Mouse (Mus musculus): ENCODE measurements at regions not wholly inside any gene's neighbourhood (a gene's known extent, or its start where the extent isn't known, plus 50 kb on each side); places are given as distances from the start of the nearest gene placed in this dataset.

DNA sequence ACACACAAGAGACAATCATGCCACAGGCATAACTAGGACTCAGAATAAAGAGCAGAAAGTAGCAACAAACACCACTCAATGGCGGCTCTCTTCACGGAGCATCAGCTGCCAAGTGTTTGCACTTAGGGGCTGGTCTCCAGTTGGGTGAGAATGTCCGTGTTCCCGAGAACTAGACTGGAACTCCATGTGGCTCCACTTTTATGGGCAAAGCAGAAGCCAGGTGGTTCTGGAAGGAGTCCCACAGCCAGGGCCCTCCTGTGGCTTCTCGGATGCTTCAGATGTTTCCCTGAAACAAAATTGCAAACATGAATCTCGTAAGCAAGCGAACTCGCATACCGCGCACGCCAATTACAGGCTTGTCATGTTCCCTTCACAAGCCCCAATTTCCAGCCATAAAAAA, 113.7 kb upstream of the Mgmt start:
- DNase-seq (ENCODE audit: low read depth, low spot score) = no peak

DNA sequence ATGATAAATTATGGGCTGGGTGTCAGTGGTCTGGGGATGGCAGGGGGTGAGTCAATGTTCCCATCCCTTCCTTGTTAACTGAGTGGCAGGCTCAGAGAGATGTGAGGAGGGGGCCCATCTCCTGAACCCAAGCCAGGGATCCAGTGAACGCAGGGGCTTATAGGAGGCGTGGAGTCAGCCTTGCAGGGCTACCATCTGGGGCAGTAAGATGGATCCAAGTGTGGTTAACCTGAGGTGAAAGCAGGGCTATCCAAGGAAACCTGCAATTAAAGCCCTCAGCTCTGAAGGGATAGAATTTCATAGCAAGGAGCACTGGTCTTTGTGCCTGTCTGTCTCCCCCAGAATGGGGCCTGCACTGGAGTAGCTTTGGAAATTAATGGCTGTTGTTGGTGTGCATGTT, 103.3 kb upstream of the Mgmt start:
- no peak for DNase-seq (ENCODE audit: low read depth, low spot score)

DNA sequence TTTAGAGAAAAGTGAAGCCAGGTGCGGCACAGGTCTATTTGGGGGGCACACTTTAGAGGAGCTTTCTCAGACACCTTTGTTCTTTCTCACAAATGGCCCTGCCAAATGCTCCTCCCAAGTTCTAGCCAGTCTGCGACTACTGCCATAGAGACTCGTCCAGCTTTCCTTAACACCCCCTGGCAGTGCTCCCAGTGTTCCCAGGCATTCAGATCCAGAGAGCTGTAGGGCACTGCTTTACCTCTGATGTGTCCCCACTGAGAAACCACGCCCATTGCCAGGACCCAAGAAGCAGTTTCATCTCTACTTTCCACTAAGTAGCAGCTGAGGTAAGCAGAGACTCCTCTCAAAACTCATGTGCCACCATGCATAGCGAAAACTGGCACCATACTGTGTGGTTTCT, 102.3 kb upstream of the Mgmt start:
- no peak for DNase-seq (ENCODE audit: low read depth, low spot score)

GRCm38 (mm10) chr7:136796415-136796814, 98.0 kb upstream of the Mgmt start:
- no peak for DNase-seq (ENCODE audit: low read depth, low spot score)

- DNase-seq (ENCODE audit: low read depth, low spot score) = no peak
Measured at GRCm38 (mm10) chr7:136797780-136798435, 96.5 kb upstream of the Mgmt start.

- no peak for DNase-seq (ENCODE audit: low read depth, low spot score)
Measured at GRCm38 (mm10) chr7:136798605-136799004, 95.8 kb upstream of the Mgmt start.

DNA sequence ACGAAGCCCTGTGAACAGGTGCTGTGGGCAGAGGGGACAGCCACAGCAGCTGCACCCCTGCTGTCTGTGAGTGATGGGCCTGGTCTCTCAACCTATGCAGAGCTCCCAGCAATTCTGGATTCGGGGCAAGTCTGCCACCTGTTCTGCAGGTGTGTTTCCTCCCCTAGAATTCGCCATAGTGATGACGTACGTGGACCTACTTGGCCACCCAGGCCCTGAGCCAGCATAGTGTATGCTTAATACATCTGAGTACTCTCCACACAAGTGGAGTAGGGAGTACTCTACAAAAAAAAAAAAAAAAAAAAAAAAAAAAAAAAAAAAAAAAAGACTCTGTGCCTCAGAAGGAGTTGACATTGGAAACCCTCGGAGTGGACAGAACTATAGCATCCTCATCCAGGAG, 87.3 kb upstream of the Mgmt start:
- DNase-seq (ENCODE audit: low read depth, low spot score) = no peak

GRCm38 (mm10) chr7:136807968-136808367, 86.4 kb upstream of the Mgmt start:
- peak; percentile 3 for DNase-seq (ENCODE audit: low read depth, low spot score)

GRCm38 (mm10) chr7:136809576-136809975, 84.8 kb upstream of the Mgmt start:
- no peak for DNase-seq (ENCODE audit: low read depth, low spot score)

GRCm38 (mm10) chr7:136813691-136814325, 80.6 kb upstream of the Mgmt start:
- DNase-seq (ENCODE audit: low read depth, low spot score) = no peak

DNA sequence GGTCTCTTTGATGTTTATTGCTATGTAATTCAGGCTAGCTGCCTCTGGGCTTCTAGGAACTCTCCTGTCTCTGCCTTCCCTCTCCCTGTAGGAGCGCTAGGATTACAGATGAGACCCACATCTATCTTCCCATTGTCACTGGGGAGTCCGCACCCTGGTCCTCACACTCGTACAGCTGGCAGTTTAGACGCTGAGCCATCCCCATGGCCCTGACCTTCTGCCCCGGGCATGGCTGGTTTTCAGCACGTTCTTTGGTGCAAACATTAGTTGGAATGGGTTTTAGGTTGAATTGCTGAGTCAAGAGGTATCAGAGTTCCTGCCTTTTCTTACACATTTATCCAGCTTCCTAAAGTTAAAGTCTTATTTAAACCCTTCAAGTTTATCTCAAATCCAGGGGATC, 79.7 kb upstream of the Mgmt start:
- no peak for DNase-seq (ENCODE audit: low read depth, low spot score)

GRCm38 (mm10) chr7:136820291-136820690, 74.1 kb upstream of the Mgmt start:
- no peak for DNase-seq (ENCODE audit: low read depth, low spot score)

DNA sequence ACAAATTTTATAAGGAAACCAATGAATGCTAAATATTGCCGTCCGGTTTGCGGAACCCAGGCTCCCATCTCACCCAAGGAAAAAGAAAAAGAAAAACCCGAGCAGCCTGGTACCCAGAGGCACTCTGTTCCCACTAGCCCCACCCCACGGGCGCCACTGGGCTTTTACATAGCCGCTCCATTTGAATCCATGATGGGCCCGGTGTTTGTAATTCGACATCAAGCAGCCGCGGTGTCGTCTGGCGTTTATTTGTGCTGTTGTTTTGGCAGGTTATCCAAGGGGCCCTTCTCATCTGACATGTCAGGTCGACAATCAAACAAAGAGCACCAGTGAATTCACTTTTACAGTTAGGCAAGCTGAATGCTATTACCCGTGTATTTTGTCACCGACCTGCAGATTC, 68.8 kb upstream of the Mgmt start:
- DNase-seq (ENCODE audit: low read depth, low spot score) = no peak

DNA sequence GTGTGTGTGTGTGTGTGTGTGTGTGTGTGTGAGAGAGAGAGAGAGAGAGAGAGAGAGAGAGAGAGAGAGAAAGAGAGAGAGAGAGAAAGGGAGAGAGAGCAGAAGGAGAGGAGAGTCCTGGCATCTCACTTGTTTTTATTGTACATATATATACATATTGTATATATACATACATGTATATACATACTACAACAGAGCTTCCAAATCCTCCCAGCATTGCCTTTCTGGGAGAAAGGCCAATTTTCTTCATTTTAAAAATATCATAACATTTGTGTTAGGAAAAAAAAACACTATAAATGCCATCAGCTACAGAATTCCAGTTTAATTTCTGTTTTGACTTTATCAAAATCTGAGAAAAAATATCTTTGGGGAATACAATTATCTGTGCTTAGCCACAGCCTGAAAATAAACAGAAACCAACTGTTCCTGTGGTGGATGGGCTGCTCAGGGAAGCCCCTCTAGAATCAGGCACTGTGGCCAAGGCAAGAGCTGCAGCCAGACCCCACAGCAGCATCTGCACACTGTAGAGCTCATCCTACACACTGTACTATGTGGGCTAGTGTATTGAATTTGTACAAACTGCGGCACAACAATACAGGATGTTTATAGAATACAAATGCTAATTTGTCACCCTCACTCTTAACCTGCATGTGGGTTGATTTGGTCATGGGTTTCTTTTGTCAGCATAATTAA, 64.6 kb upstream of the Mgmt start:
- no peak for DNase-seq (ENCODE audit: low read depth, low spot score)

DNA sequence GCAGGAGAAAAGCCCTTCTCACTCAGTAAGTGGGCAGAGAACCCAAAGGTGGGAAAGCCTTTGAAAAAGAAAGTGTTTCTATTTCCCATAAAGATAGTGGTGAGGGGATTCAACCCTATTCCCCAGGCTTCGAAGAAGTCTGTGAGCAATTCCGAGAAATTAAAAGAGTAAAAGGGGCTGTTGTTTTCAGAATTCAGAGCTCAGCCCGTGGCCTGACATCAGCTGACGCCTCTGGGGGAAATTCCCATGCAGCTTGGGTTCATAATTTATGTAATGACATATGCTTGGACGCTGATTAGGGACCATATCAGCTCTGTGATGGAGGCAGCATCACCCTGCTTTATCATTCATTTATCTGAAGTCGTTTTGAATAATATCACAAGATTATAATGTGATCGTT, 62.0 kb upstream of the Mgmt start:
- no peak for DNase-seq (ENCODE audit: low read depth, low spot score)

DNA sequence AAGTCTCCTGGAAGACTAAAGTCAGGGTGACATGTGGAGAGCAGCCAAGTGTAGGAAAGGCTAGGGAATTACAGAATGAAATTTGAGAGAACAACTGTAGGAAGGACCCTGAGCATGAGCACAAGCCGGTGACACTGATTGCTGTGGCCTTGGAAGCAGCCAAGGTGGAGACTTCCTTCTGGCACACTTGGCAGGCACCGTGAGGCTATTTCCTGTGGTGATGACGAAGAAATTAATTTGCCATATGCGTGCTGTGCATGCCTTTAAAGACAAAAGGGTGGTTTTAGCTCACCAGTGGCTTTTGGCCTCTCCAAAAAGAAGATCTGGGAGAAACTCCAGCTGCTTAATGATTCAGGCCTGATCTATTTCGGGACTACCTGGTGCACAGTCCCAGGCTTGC, 55.4 kb upstream of the Mgmt start:
- no peak for DNase-seq (ENCODE audit: low read depth, low spot score)

DNA sequence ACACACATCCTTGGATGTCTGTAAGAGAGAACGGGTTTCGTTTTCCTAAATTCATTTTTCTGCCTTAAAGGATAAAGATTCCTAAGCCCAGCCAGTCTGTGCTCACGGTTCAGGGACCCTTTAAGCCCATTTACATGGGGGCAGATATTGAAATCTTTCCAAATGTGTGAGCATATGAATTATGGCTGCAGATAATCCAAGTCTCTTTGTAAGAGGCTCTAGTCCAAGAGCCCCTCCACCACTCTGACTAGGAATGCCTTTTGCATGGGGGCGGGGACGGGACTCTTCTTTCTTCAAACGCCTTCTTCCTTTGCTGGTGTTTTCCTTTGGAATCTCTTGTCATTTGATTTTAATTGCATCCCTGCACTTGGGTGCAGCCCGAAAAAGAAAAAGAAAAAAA, 54.2 kb upstream of the Mgmt start:
- no peak for DNase-seq (ENCODE audit: low read depth, low spot score)

GRCm38 (mm10) chr7:136842751-136843150, 51.7 kb upstream of the Mgmt start:
- no peak for DNase-seq (ENCODE audit: low read depth, low spot score)

DNA sequence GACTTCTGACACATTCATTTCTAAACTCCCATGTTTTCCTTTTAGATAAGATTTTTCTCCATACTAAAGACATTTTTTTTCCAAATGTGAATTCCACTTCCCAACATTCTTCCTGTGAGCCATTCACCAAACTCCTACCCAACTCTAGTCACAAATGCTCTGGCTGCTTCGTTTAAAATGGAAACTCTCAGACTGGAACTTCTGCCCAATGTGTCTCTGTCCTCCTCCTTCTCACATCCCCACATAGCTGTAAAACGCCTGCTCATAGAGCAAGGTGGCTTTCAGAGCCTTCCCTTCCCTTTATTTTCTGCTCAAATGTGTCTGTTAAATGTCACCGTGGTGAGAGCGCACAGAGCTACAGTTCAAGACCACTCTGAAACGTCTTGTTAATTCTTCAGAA, 50.1 kb upstream of the Mgmt start:
- no peak for DNase-seq (ENCODE audit: low read depth, low spot score)
